Mouse (Mus musculus): ENCODE data around the gene Anapc13.
A peak's percentile ranks its signal among the peaks of the same experiment; 100 is the strongest.

The Anapc13 gene

DNA sequence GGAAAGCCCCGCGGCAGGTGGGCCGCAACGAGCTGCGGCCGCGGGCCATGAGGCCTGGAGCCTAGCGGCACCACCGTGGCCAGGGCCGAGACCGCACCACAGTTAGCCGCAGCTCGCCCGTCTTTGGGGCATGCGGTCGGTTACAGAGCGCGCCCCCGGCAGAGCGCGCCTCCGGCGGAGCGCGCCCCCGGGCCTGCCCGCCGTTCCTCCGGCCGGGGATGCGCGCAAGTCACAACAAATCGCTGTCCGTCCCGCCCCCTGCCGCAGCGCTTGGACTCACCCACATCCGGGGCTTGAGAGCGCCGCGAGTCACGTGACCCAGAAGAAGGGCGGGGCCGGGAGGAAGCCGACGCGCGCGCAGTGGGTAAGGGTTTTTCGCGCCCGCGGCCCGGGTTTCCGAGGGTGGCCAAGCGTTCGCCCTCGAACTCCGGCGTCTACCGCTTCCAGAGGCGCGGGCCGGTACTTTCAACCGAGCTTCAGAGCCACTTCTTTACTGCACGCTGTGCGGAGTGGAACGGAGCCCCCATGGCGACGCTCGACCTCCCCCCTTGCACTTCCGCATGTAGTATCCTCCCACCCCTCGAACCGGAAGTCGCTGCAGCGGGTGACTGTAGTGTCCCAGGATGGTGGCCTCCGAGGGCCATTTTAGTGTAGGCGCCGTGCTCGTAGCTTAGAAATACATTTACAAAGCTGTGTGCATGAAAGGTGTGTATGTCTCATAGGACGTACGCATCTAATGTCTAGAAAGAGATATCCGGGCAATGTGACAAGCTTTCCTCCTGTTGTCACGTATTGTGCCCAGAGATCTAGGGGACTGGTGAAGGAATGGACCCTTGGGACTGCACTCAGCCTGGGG is at the start of gene Anapc13, which contains the start of gene Cep63:
Gene Anapc13 (plus strand): TSS at position 314 of the 856 bp plus-strand sequence.
Gene Cep63 (minus strand): TSS at position 552 of the 856 bp plus-strand sequence.
- DNase-seq: peak; percentile 99

- no peak for DNase-seq
Observed at GRCm38 (mm10) chr9:102577480-102577879, 48.6 kb upstream of the Anapc13 start.

DNA sequence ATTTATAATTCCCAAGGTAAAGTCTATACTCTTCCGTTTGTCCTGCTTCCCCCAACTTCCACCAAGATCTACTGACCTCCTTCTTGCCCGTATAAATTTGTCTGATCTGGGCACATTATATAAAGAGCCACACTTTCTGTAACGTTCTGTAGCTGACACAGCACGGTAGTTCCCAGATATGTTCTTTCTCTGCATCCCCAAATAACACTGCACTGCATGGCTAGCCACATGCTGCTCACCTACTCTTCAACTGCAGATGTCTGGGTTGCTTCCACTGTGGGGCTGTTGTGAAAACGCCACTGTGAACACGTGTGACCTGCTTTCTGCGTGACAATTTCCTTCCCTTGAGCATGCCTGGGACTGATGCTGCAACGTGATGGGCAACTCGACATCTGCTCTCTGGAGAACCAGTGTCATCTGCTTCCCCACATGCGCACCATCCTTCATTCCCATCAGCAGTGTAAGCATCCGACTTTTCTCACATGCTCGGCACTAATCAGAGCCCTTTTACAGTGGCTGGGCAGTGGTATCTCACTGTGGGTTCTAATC is 44.1 kb upstream of the Anapc13 start:
- no peak for DNase-seq

- no peak for DNase-seq
Observed at GRCm38 (mm10) chr9:102587347-102587746, 38.7 kb upstream of the Anapc13 start.

DNA sequence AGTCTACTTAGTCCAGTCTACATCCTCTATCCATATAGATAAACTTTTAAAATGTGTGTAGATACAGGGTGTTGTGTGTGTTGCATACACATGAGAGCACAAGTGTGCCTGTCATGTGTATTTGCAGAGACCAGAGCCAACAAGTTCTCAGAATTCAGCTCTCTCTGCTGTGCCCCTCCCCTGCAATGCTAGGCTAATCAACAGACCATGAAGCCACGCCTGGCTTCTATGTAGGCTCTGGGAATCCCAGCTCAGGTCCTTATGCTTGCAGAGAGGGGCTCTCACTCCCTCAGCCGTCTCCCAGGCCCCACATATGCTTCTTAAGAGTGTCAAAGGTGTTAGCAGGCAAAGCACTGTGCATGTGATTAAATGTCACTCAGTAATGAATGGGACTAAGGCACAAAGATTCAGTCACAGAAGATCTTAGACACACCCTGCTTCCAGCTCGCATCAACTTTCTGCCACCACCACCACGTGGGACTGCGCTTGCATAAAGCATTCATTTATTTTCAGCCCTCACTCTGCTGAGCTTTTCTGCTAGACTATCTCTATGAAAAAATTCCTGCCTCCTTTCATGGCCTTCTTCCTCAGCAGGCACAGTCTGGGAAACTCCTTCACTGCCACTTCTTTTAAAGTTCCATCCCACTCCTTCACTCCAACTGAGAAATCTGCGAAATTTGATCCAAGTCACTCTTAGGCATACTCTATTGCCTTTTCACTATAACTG is 31.3 kb upstream of the Anapc13 start:
- DNase-seq: peak; percentile 17

- DNase-seq: no peak
Observed at GRCm38 (mm10) chr9:102595662-102596436, 30.2 kb upstream of the Anapc13 start.

GRCm38 (mm10) chr9:102601187-102601586 is 24.9 kb upstream of the Anapc13 start:
- peak; percentile 27 for DNase-seq

GRCm38 (mm10) chr9:102601666-102602065 is 24.4 kb upstream of the Anapc13 start:
- DNase-seq: no peak

GRCm38 (mm10) chr9:102605162-102605561 is 20.9 kb upstream of the Anapc13 start:
- DNase-seq: no peak

DNA sequence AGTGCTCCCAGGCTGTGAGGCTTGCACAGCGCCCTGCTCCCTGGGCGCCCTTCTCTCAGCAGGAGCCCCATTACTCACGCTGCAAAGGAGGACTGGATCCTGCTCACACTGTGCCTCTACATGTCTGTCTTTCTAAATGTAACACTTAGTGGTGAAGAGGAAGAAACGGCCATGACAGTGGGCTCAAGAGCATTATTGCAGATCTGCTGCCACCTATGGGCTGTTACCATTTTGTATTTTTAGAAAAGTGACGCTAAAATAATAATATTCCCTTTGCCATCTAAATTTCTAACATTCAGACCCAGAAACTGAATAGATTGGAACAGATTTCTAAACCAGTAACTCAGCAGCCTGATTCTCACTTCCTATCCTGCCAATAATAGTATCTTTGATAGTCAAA is 18.6 kb upstream of the Anapc13 start:
- no peak for DNase-seq

DNA sequence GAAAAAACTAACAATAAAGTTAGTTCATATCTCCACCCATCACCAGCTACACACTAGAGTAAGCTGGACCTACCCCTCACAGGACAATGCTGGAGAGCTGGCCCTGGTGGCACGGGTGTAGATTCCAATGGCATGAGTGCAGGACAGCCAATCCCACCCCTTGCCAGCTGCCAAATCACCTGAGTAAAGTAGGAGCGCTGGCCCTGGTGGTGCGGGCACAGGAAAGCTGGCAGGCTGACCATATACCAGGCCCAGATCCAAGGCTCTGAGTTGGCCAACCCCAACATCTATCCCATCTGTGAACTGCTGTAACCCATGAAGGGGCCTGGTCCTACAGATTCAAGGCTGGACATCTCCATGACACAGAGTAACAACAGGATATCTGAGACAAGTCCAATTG is 16.9 kb upstream of the Anapc13 start:
- no peak for DNase-seq

GRCm38 (mm10) chr9:102615071-102615470 is 11.0 kb upstream of the Anapc13 start:
- no peak for DNase-seq

- no peak for DNase-seq
Observed at GRCm38 (mm10) chr9:102616267-102616666, 9.8 kb upstream of the Anapc13 start.

- no peak for DNase-seq
Observed at GRCm38 (mm10) chr9:102621385-102621784, 4.7 kb upstream of the Anapc13 start.

GRCm38 (mm10) chr9:102622192-102622857 is 3.8 kb upstream of the Anapc13 start:
- DNase-seq: peak; percentile 71

GRCm38 (mm10) chr9:102622876-102623275 is 3.2 kb upstream of the Anapc13 start:
- DNase-seq: no peak

DNA sequence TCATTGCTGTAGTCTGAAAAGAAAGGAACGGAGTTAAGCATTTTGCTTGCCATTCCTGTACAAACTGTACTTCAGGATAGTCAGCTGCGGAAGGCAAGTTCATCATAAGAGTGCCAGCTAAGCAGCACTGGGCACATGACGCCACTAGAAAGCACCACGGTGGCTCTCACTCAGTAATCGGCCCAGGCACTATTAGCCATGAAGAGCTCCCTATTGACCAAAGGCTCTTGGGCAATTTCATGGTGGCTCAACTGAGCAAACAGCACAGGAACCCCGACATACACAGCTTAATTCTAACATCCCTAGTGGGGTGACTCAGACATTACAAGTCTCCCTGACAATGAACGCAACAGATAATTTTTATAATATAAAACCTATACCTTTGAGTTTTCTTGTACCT is 2.5 kb upstream of the Anapc13 start:
- no peak for DNase-seq

DNA sequence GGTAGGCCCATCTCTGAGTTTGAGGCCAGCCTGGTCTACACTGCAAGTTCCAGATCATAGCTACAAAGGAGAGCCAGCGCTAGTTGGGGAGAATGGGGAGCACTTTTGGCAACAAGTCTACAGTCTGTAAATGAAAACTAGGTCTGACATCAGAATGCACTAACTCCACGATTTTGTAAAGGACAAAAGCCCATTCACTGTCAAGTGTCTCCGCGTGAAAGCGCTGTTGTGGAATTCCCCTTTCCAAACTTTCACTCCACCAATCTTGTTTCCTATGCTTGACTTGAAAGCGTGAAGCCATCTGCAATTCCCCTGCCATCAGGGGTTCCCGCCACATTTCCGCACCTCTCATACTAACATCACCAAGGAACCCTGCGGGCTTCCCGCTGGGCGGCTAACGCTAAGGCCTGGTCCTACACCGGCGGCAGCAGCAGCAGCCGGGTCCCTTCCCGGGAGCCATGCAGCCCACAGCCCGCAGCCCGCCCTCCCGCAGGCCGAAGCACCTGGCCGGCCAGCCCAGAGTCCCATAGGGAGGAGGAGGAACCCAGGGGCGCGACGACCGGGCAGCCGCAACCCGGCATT is 604 bp upstream of the Anapc13 start:
- DNase-seq: no peak

DNA sequence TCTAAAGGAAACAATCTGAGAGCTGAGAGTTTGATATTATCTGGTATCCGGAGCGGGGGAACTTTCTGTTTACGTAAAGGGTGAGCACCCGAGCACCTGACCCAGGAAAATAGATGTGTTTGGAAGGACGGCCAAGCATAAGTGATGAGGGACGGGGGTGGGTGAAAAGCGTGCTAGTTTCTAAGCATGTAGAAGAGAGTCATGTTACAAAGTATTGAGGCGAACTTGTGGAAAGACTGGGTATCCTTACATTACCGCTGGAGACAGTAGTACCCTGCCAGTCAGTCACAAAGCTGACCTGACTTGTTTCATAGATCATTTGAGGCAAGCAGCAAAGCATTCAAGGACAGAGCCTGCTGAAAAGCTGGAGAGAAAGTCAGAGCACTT is 736 bp downstream of the Anapc13 start:
- DNase-seq: no peak

GRCm38 (mm10) chr9:102627442-102627841 is 1.3 kb downstream of the Anapc13 start:
- DNase-seq: no peak

DNA sequence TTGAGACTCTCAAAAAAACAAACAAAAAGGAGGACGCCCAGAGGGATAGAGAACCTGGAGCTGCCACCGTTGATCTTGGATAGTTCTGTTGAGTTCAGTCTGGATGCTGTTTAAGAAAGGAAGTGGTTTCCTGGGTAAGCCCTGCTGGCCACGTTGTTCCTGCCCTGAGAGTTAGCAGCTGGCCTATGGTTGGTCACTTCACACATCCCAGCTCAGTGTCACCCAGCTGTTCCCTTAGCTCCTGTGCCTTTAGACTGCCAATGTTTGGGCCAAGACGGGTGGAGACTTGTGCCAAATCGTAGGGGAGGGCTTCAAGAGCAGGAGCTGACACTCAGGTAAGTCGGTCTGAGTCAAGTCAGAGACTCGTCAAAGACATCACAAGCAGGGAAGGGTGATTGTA is 3.0 kb downstream of the Anapc13 start:
- no peak for DNase-seq

DNA sequence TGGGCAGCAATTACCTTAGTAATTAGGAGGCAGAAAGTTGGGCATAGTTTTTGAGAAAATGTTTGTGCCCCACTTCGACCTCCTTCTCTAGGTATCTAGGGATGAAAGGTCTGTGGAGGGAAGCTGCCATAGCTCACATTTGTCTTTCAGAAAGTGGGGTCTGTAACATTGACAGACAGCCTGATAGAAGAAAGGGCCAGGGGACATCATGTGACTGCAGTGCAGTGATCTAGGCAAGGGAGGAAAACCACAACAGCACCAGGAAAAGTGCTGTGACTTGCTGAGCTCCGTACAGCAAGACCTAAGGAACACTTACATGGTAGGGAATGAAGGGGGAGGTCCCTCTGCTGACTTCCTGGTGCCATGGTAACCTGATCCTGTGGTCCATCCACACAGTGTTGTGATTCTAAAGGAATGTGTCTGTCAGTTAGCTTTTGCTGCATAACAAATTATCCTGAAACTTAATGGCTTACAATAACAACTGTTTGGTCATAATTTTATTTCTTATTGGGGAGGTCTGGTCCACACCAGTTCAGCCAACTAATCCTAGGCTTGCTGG is 5.6 kb downstream of the Anapc13 start:
- DNase-seq: no peak

Measured in kidney, postnatal 10 days (tissue).